Mouse (Mus musculus): ENCODE data around the gene Prom1. TPM values are rescaled to one million over a fixed set of nuclear protein-coding genes. Genes with fewer than 3 reads are reported as not detected.

Prom1 gene
- polyA plus RNA-seq, 1 experiment = not detected

- no peak for TF ChIP-seq GATA1 (IDR thresholded peaks at IDR 0.05; ENCODE audit: low read length)
Observed at GRCm38 (mm10) chr5:43953241-43953640, 148.6 kb downstream of the Prom1 start.

- no peak for TF ChIP-seq GATA1 (IDR thresholded peaks at IDR 0.05; ENCODE audit: low read length)
Observed at GRCm38 (mm10) chr5:43948748-43949275, 153.0 kb downstream of the Prom1 start.

- no peak for TF ChIP-seq GATA1 (IDR thresholded peaks at IDR 0.05; ENCODE audit: low read length)
Observed at GRCm38 (mm10) chr5:43948111-43948743, 153.6 kb downstream of the Prom1 start.

DNA sequence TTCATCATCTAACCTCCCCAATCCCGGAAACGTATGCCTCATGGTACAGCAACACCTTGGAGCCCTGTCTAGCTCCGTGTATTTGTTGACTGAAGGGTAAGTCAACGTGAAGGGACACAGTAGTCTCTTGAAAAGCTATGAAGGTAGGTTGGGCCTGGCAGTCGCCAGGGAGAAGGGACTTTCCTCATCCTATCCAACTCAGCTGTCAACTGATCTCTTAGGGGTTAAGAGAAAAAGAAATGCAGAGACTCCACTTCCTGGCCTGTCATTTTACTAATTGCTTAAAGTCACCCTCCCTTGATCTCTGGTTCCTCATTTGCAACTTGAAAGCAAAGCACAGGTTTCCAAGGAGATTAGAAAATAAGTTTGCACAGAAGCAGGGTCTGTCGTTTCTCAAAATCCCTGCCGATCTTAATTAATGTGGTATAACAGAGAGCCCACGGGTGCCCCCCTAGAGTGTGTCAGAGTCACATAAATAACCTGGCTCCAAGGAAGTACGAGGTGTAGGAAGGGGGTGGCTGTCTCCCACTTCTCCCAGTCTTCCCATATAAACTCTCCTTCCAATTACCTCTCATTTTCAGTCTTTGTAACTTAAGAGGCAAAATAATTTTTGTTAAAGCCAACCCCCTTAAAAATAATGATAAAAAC, 154.4 kb downstream of the Prom1 start:
- no peak for TF ChIP-seq GATA1 (IDR thresholded peaks at IDR 0.05; ENCODE audit: low read length)

Other genes starting within 250 kb of the Prom1 start
- gene Cd38, start 233.5 kb downstream of the Prom1 start, polyA plus RNA-seq (2012) = not detected in 2 replicates
- gene Gm7879, start 188.9 kb downstream of the Prom1 start, polyA plus RNA-seq (2012) = 0.11 TPM in 1 of 2 replicates, not detected in the other
- not detected in 2 replicates for gene Fgfbp1, start 120.3 kb downstream of the Prom1 start, polyA plus RNA-seq (2012)
- gene Tapt1, start 124.6 kb upstream of the Prom1 start, polyA plus RNA-seq (2012) = 22.0 and 29.8 TPM in 2 replicates